In the genomic region with DNA sequence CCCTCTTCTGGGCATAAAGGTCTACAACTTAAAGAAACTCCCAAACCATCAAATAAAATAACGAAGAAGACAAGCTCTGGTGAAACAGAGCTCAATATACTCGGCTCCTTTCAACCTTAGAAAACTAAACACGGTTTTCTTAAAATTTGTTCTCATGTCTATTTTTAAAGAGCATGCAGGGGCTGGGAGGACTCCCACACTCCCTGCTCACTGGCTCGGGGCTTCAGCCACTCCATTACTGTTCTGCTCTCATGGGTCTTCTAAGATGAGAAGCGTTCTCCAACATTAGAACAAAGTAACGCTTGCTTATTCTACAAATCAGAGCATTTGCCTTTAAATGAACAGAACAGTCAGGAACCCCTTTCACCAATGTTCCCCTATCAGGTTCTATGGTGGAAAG, we compare ENCODE assay signal across 26 mouse cellular contexts.
"Had no signal": no experiment of that assay in that cellular context is flagged by ENCODE, and none has a peak within 500 bp of the region (broad histone marks: within the 10 kb centered on the region; RNA-seq: fewer than 3 reads in every experiment).

No protein-coding gene starts in this region.

- H3K4me1 ChIP-seq: heart, embryonic 13.5 days; kidney, embryonic 15.5 days; liver, embryonic 12.5 days had no signal

- H3K27me3 ChIP-seq: heart, embryonic 13.5 days; heart, embryonic 15.5 days; hindbrain, embryonic 13.5 days; hindbrain, embryonic 15.5 days; kidney, embryonic 15.5 days; limb, embryonic 13.5 days; limb, embryonic 15.5 days; liver, embryonic 12.5 days had no signal

- H3K9me3 ChIP-seq: heart, embryonic 13.5 days; heart, embryonic 15.5 days; hindbrain, embryonic 13.5 days; hindbrain, embryonic 15.5 days; kidney, embryonic 15.5 days; limb, embryonic 13.5 days; limb, embryonic 15.5 days; liver, embryonic 12.5 days had no signal

- H3K4me3 ChIP-seq: heart, embryonic 13.5 days; heart, embryonic 15.5 days; hindbrain, embryonic 13.5 days; hindbrain, embryonic 15.5 days; kidney, embryonic 15.5 days; limb, embryonic 13.5 days; limb, embryonic 15.5 days; liver, embryonic 12.5 days had no signal

- H3K36me3 ChIP-seq: heart, embryonic 13.5 days; heart, embryonic 15.5 days; hindbrain, embryonic 13.5 days; hindbrain, embryonic 15.5 days; kidney, embryonic 15.5 days; limb, embryonic 13.5 days; limb, embryonic 15.5 days; liver, embryonic 12.5 days had no signal

- H3K27ac ChIP-seq: heart, embryonic 13.5 days; heart, embryonic 15.5 days; hindbrain, embryonic 13.5 days; hindbrain, embryonic 15.5 days; hindbrain, postnatal 0 days; kidney, embryonic 15.5 days; kidney, postnatal 0 days; limb, embryonic 13.5 days; limb, embryonic 15.5 days; liver, embryonic 12.5 days; liver, embryonic 14.5 days had no signal

- DNase-seq: forebrain, postnatal 0 days; gastrocnemius, postnatal 14 days; gastrocnemius, postnatal 36 days; heart, adult 18-20 months; heart, postnatal 14 days; heart, postnatal 36 days; kidney, adult 11 months; kidney, adult 2 months; kidney, adult 9 months; kidney, postnatal 14 days; kidney, postnatal 36 days; layer of hippocampus, adult 9-11 months; layer of hippocampus, postnatal 36 days; left cerebral cortex, postnatal 4 days had no signal

- ATAC-seq: forebrain, postnatal 0 days; hindbrain, postnatal 0 days; intestine, embryonic 16.5 days; liver, embryonic 12.5 days had no signal
